Mouse (Mus musculus) midbrain, embryonic 12.5 days (tissue): ENCODE data around the gene Adamtsl2. TPM values are rescaled to one million over a fixed set of nuclear protein-coding genes. Genes with fewer than 3 reads are reported as not detected.
A peak's percentile ranks its signal among the peaks of the same experiment; 100 is the strongest.

ENCODE experiments used
- ATAC-seq: fragments of 200-750 bp; cut with Nextera tagmentation; 2 replicates; pipeline ENCODE4 v1.8.0; 2017; ENCODE audit warnings: low read depth, moderate TSS enrichment, moderate library complexity; ENCODE audit not compliant: low FRiP score
- H3K27ac ChIP-seq: fragments of 300-500 bp; sonication (generic); replicated peaks from 2 replicates; pipeline ENCODE4 v1.5.1; 2016; ENCODE audit warnings: mild to moderate bottlenecking
- H3K27me3 ChIP-seq: fragments of 300-500 bp; sonication (generic); 2 replicates; pipeline ENCODE4 v1.6.1; 2016; ENCODE audit warnings: mild to moderate bottlenecking
- H3K36me3 ChIP-seq: fragments of 300-500 bp; sonication (generic); 2 replicates; pipeline ENCODE4 v1.6.1; 2016
- H3K4me1 ChIP-seq: fragments of 300-500 bp; sonication (generic); 2 replicates; pipeline ENCODE4 v1.6.1; 2016
- H3K4me2 ChIP-seq: fragments of 300-500 bp; sonication (generic); replicated peaks from 2 replicates; pipeline ENCODE4 v1.6.1; 2016; ENCODE audit warnings: mild to moderate bottlenecking, moderate library complexity
- H3K4me3 ChIP-seq: fragments of 300-500 bp; sonication (generic); 2 replicates; pipeline ENCODE4 v1.5.1; 2016; ENCODE audit warnings: mild to moderate bottlenecking
- H3K9ac ChIP-seq: fragments of 300-500 bp; sonication (generic); replicated peaks from 2 replicates; pipeline ENCODE4 v1.6.1; 2016; ENCODE audit warnings: mild to moderate bottlenecking, moderate library complexity
- H3K9me3 ChIP-seq: fragments of 300-500 bp; sonication (generic); 2 replicates; pipeline ENCODE4 v1.6.1; 2016; ENCODE audit warnings: mild to moderate bottlenecking
- WGBS: fragments of 180-500 bp; shearing (Covaris S2); methylation state at CpG from one replicate; pipeline ENCODE4 v1.1.7; 2016; 5-methylcytosine and 5-hydroxymethylcytosine counted together
- polyA plus RNA-seq: library from polyadenylated mRNA; unstranded; fragments of >200 nt; fragmentation: Nextera tagmentation; extraction: Ambion mirVana; gene quantifications from 2 replicates; pipeline ENCODE4 v1.2.1, GENCODE M21; 2016

The Adamtsl2 gene
- polyA plus RNA-seq, 1 experiment from 2014 or later: 6.7 TPM

DNA sequence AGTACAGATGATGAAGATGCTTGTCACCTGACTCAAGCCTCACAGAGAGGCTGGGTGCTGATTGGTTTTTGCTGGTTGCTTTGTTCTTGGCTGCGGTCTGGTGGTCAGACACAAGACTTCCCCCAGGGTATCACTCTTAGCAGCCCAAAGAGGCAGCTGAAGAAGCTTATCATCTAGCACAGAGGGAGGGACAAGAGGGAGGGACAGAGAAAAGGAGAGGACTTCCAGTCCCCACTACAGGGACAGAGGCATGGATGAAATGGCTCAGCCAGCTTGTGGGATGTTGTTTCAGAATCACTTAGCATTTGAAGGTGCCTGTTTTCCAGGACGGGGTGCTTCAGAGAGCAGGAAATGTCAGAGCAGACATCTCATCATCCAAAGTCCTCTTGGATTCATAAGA lies 867 bp upstream of the Adamtsl2 start:
- H3K4me3 ChIP-seq: no peak overlapping the region
- 0 out of 2 replicates have a peak overlapping the region, but pooled peaks have one; percentile 46 for H3K27ac ChIP-seq
- peaks cover 7% of the 10 kb centered on the region for H3K27me3 ChIP-seq
- no peaks in the 10 kb centered on the region for H3K36me3 ChIP-seq
- no peaks in the 10 kb centered on the region for H3K9me3 ChIP-seq
- no peak for ATAC-seq
- H3K4me2 ChIP-seq: no peak overlapping the region
- H3K9ac ChIP-seq: no peak overlapping the region
- peaks cover 15% of the 10 kb centered on the region for H3K4me1 ChIP-seq
- 16% methylated on average over 2 of the region's 2 CpGs for WGBS

DNA sequence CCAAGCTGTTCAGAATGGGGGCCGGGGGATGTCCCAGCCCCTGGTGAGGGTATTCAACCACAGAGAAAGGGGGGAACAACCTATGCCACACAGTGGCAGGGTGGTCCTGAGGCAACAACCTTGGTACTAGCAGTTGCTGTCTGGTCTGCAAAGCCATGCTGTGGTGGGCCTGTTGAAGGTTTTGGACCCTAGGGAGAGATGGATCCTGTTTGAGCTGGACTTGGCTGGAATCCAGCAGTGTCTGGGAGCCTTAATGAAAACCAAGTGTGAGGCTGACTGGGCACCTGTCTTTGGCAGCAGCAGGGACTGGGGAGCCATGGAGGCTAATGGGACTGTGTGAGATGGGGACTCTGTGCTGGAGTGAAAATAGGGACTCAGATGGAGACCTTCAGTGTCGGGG lies 470 bp downstream of the Adamtsl2 start:
- Histone ChIP-seq H3K27ac (peak overlapping the region; percentile 46), H3K9ac (no peak overlapping the region), H3K4me2 (peak overlapping the region; percentile 32)

DNA sequence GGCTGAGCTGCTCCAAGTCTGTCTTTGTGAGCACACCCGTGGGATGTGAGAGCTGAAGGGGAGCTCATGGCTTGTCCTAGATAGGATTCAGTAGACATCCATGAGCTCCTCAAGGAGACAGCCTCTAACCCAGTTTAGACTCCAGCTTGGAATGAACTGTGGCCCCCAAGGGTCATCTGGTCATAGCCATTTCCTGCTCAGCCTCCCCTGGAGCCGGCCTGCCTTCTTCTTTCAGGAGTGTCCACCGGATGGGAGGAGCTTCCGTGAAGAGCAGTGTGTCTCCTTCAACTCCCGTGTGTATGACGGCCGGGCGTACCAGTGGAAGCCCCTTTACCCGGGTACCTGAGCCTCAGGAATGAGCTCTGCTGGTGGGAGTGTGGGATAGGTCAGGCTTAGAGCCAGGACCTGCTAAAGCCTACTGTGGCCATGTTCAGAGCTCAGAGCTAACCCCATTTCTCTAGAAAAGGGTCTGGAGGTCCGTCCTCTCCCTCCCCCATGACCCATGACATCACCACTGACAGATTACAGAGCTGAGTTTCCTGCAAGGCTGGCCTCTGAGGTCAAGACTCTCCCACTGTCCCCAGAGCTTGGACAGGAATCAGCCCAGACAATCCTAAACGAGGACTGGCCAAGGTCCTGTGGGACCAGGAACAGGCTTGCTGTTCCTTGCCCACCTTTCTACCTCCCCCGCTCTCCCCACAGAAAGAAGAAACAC lies 4.7 kb downstream of the Adamtsl2 start:
- no peak for ATAC-seq
- no peaks in the 10 kb centered on the region for H3K27me3 ChIP-seq
- H3K4me3 ChIP-seq: no peak overlapping the region
- H3K4me1 ChIP-seq: peaks cover 12% of the 10 kb centered on the region
- no peak overlapping the region for H3K27ac ChIP-seq
- 76% methylated on average over 12 of the region's 12 CpGs for WGBS
- H3K36me3 ChIP-seq: no peaks in the 10 kb centered on the region
- no peak overlapping the region for H3K4me2 ChIP-seq
- no peak overlapping the region for H3K9ac ChIP-seq
- no peaks in the 10 kb centered on the region for H3K9me3 ChIP-seq

More for the DNA sequence above, 470 bp downstream of the Adamtsl2 start:
- H3K4me3 ChIP-seq: no peak overlapping the region
- WGBS: 61% methylated on average over 2 of the region's 2 CpGs
- H3K36me3 ChIP-seq: no peaks in the 10 kb centered on the region
- no peak; the same call in 1 of the 2 replicates for ATAC-seq
- no peaks in the 10 kb centered on the region for H3K9me3 ChIP-seq
- peaks cover 15% of the 10 kb centered on the region for H3K4me1 ChIP-seq
- peaks cover 7% of the 10 kb centered on the region for H3K27me3 ChIP-seq

DNA sequence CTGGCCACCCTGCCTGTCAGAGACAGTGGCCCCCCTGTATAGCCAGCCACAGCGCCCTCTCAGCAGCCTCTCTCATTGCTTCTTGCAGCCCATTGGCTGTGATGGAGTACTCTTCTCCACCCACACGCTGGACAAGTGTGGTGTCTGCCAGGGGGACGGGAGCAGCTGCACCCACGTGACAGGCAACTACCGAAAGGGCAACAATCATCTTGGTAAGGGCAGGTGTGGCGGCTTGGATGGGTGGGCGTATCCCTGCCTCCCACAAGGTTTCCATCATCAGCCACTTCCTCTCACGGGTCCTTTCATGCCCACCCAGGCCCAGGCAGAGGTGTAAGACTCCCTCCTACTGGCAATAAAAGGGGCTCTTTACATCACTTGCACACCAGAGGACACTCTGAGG lies 5.8 kb downstream of the Adamtsl2 start:
- H3K4me3 ChIP-seq: no peak overlapping the region
- no peak overlapping the region for H3K9ac ChIP-seq
- H3K9me3 ChIP-seq: no peaks in the 10 kb centered on the region
- no peak for ATAC-seq
- H3K27ac ChIP-seq: no peak overlapping the region
- peaks cover 1% of the 10 kb centered on the region; the same call in 1 of the 2 replicates for H3K4me1 ChIP-seq
- H3K36me3 ChIP-seq: no peaks in the 10 kb centered on the region
- no peak overlapping the region for H3K4me2 ChIP-seq
- WGBS: 63% methylated on average over 8 of the region's 8 CpGs
- H3K27me3 ChIP-seq: no peaks in the 10 kb centered on the region

DNA sequence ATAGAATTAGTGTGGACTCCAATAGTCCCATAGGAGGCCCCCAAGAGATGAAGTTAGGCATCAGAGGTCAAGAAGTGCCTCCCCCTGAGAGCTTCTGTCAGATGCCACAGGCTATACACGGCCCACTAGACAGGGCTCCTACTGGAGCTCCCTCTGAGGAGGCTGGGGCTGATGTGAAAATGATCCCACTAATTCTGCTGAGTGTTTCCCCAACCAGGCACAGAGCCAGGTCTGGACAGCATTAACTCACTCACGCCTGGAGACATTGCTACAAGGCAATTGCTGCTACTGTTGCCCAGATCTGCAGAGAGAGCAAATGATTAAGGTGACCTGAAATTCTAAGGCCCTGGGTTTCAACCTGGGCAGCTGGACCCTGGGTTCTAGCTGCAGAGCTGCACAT lies 6.6 kb downstream of the Adamtsl2 start:
- ATAC-seq: no peak
- Histone ChIP-seq H3K27me3 (no peaks in the 10 kb centered on the region), H3K4me1 (no peaks in the 10 kb centered on the region), H3K4me3 (no peak overlapping the region), H3K27ac (no peak overlapping the region), H3K9ac (no peak overlapping the region), H3K9me3 (no peaks in the 10 kb centered on the region), H3K4me2 (no peak overlapping the region), H3K36me3 (no peaks in the 10 kb centered on the region)
- 68% methylated on average over 2 of the region's 2 CpGs for WGBS

DNA sequence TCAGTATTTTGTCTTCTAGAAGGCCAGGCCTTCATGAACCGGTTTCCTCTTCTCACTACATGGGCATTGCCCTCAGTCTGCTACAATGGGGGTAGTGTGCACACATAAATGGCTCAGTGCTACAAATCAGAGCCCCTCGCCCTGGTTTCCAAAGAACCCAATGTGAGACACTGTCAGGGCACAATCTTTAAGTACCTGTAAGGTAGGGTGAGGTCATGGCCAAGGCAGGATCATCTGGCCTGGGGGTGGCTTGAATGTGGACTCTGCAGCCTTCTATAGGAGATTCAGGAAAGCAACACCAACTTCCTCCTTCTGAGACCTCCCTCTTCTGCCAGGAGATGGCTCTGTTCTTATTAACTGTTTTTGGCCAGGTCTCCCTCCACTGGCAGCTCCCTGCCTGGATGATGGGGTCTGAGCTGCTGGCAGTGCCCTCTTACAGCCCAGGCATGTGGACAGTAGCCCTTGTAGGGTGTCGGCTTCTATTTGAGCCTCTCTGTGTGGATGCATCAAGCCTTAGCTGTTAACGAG lies 7.4 kb downstream of the Adamtsl2 start:
- Histone ChIP-seq H3K36me3 (no peaks in the 10 kb centered on the region), H3K9ac (no peak overlapping the region)
- ATAC-seq: no peak

DNA sequence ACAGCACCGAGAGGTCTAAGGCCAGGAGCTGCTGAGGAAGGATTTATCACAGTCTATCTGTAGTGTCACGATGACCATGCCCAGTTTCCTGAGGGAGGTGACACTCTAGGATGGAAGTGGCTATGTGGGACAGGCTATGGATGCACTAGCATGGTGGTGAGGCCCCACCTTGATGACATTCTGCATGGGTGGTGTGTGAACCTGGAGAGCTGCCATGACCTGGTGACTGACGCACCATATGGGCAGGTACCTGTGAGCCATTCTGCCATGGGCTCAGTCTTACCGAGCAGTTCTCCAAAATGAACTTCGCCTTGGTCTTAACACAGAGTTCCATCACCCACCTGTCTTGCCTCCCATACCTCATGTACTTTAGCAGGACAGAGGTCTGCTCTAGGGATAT lies 8.4 kb downstream of the Adamtsl2 start:
- Histone ChIP-seq H3K4me1 (no peaks in the 10 kb centered on the region), H3K36me3 (no peaks in the 10 kb centered on the region), H3K4me2 (no peak overlapping the region), H3K27me3 (no peaks in the 10 kb centered on the region), H3K4me3 (no peak overlapping the region), H3K9me3 (no peaks in the 10 kb centered on the region), H3K9ac (no peak overlapping the region), H3K27ac (no peak overlapping the region)
- WGBS: 94% methylated on average over 5 of the region's 5 CpGs
- no peak for ATAC-seq

More for the DNA sequence above, 7.4 kb downstream of the Adamtsl2 start:
- Histone ChIP-seq H3K4me1 (no peaks in the 10 kb centered on the region), H3K4me2 (no peak overlapping the region), H3K27me3 (no peaks in the 10 kb centered on the region), H3K4me3 (no peak overlapping the region), H3K9me3 (no peaks in the 10 kb centered on the region), H3K27ac (no peak overlapping the region)
- 83% methylated on average over 4 of the region's 4 CpGs for WGBS

DNA sequence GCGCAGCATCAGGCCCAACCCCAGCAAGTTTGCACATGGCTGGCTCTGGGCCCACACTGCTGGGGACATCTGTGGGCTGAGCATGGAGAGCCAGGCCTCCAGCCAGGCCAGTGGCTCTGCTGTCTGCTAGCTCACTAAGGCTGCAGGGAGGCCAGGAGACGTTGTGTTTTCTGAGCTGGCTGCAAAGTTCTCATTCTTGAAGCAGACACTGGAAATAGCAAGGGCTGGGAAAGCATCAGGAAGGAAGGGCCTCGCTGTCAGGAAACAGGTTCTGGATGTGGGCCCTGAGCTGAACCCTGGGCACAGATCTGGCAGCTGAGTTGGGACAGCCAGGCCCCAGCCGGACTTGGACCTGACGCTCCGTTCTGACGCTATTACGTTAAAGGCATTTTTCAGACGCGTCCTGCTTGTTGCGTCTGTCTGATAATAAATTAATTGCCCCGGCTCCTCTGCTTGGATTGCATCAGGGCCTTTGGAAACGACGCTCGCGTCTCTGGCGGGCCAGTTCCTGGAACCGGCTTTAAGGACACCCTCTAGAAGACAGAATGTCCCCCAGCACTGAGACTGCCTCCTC lies 9.0 kb downstream of the Adamtsl2 start:
- no peak for ATAC-seq
- WGBS: 85% methylated on average over 18 of the region's 18 CpGs
- H3K4me3 ChIP-seq: no peak overlapping the region
- H3K9ac ChIP-seq: no peak overlapping the region
- no peaks in the 10 kb centered on the region for H3K36me3 ChIP-seq
- H3K27me3 ChIP-seq: no peaks in the 10 kb centered on the region
- H3K4me2 ChIP-seq: no peak overlapping the region
- no peaks in the 10 kb centered on the region for H3K4me1 ChIP-seq
- no peak overlapping the region for H3K27ac ChIP-seq
- no peaks in the 10 kb centered on the region for H3K9me3 ChIP-seq

DNA sequence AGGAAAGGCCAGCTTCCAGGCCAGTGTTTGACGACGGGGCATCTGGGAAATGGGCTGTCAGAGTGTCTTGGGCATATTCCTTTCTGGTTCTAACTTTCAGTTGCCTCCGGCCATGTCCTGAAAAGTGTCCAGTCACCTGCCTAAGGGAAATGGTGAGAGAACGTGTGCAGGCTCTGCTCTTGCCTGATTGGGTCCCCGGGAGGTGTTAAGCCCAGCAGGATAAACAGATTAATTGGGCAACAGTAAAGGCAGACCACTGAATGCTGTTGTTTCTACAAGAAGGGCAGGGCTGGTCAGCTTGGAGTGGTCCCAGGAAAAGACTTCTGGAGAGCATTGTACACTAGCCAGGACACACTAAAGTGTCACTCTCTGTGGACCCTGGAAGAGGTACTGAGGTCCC lies 9.5 kb downstream of the Adamtsl2 start:
- H3K27me3 ChIP-seq: no peaks in the 10 kb centered on the region
- ATAC-seq: no peak
- no peak overlapping the region for H3K4me2 ChIP-seq
- WGBS: 71% methylated on average over 5 of the region's 5 CpGs
- H3K9ac ChIP-seq: no peak overlapping the region
- H3K9me3 ChIP-seq: no peaks in the 10 kb centered on the region
- H3K27ac ChIP-seq: no peak overlapping the region
- no peaks in the 10 kb centered on the region for H3K4me1 ChIP-seq
- no peak overlapping the region for H3K4me3 ChIP-seq
- no peaks in the 10 kb centered on the region for H3K36me3 ChIP-seq

DNA sequence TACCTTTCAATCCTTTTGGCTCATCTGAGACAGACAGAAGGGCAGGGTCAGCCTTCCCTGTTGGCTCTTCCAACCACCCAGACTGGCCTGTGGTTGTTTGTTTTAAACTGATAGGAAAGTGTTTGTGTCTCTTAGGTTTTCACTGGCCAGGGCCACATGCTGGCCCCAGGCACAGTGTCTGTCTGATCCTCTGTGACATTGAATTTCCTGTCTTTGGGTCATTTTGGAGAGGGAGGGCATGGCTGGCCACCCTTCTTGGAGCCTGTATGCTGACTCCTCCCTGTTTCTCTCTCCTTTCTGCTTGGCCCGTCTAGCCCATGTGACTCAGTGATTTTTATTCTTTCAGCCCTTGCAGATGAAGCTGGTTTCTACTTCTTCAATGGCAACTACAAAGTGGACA lies 10.1 kb downstream of the Adamtsl2 start:
- H3K36me3 ChIP-seq: no peaks in the 10 kb centered on the region
- H3K4me3 ChIP-seq: no peak overlapping the region
- H3K9me3 ChIP-seq: no peaks in the 10 kb centered on the region
- H3K27me3 ChIP-seq: no peaks in the 10 kb centered on the region
- 82% methylated on average over 1 of the region's 1 CpGs for WGBS
- H3K27ac ChIP-seq: no peak overlapping the region
- no peaks in the 10 kb centered on the region for H3K4me1 ChIP-seq
- no peak for ATAC-seq
- H3K4me2 ChIP-seq: no peak overlapping the region
- H3K9ac ChIP-seq: no peak overlapping the region

DNA sequence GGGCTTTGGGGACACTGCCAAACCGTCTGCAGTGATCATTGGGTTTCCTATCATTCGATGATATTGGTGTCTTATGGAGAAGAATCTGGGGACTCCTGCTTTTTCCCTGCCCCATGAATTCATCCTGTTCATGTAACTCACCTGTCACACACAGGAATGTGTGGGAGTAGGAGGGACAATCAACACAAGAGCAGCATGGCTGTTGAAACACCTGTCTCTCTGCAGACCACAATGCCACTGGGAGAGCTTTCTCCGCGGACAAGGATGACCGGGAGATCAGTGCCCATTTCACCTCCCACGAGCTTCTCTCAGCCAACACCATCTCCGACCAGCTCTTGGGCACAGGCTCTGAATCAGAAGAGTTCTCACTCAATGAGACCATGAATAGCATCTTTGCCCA lies 16.0 kb downstream of the Adamtsl2 start:
- no peak for ATAC-seq
- Histone ChIP-seq H3K4me2 (no peak overlapping the region), H3K27me3 (0 out of 2 replicates have a peak, but pooled peaks cover 3% of the 10 kb centered on the region), H3K4me3 (no peak overlapping the region), H3K9ac (no peak overlapping the region), H3K9me3 (no peaks in the 10 kb centered on the region), H3K36me3 (no peaks in the 10 kb centered on the region), H3K4me1 (peaks cover 13% of the 10 kb centered on the region), H3K27ac (no peak overlapping the region)
- 89% methylated on average over 7 of the region's 7 CpGs for WGBS

DNA sequence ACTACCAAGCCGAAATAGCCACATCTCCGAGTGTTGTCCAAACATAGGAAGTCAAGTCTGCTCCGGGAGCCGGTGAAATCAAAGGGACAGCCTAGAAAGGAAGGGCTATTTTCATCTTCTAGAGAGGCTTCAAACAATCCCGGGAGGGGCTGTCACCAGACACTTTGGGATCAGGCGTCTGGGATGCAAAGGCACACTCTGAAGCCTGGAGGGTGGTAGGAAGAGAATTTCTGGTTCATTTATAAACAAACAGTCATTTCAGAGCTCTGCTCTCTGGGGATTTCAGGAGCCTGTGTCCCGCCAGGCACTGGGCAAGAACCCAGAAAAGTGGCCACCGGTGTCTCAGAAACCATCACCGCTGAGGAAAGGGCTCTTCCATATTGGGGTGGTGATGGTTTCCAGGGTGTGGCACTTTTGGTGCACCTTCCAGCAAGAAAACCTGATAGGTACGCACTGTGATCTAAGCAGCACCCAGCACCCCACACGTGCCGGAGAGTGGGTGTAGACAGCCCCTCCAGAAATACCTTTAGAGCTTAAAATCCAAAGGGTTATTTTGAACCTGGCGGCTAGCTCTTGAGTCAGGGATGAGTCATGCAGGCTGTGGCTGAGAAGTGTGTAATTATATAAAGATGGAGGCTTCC lies 17.3 kb downstream of the Adamtsl2 start:
- no peak overlapping the region for H3K27ac ChIP-seq
- 77% methylated on average over 13 of the region's 13 CpGs for WGBS

More for the DNA sequence above, 17.3 kb downstream of the Adamtsl2 start:
- Histone ChIP-seq H3K4me1 (peaks cover 13% of the 10 kb centered on the region), H3K27me3 (0 out of 2 replicates have a peak, but pooled peaks cover 3% of the 10 kb centered on the region), H3K9ac (no peak overlapping the region), H3K4me2 (no peak overlapping the region), H3K9me3 (no peaks in the 10 kb centered on the region), H3K4me3 (no peak overlapping the region), H3K36me3 (no peaks in the 10 kb centered on the region)
- ATAC-seq: no peak
